Mouse (Mus musculus): ENCODE results near the gene Olfr1466.

Olfr1466 gene

GRCm38 (mm10) chr19:13338562-13338961, at the start of gene Olfr1466:
TSS of gene Olfr1466 (plus strand) at chr19:13338862.
- in situ Hi-C loops (cut with MboI, MseI) = no loop called here

- in situ Hi-C loops (cut with MboI, MseI) = no loop called here
These were observed 23.2 kb upstream of the Olfr1466 start, which contains the start of gene Olfr1465 for GRCm38 (mm10) chr19:13315441-13315840. TSS of gene Olfr1465 (minus strand) at chr19:13315541.

- in situ Hi-C loops (cut with MboI, MseI) = loop anchor here (25.0 kb wide), 1 partner anchor 725 kb away; the partner anchor contains the start of gene Glyat
These were observed 23.3 kb downstream of the Olfr1466 start, which contains the start of gene Olfr1467 for GRCm38 (mm10) chr19:13361936-13362335. TSS of gene Olfr1467 (plus strand) at chr19:13362236.

All from T-helper 1 cell (primary cell).